Mouse (Mus musculus): ENCODE data around the gene Kyat1. TPM values are rescaled to one million over a fixed set of nuclear protein-coding genes. Genes with fewer than 3 reads are reported as not detected.
A peak's percentile ranks its signal among the peaks of the same experiment; 100 is the strongest.

Kyat1 gene
- polyA plus RNA-seq (2015; fragmentation: Nextera tagmentation; extraction: Ambion mirVana) = 18.4 and 19.6 TPM in 2 replicates

DNA sequence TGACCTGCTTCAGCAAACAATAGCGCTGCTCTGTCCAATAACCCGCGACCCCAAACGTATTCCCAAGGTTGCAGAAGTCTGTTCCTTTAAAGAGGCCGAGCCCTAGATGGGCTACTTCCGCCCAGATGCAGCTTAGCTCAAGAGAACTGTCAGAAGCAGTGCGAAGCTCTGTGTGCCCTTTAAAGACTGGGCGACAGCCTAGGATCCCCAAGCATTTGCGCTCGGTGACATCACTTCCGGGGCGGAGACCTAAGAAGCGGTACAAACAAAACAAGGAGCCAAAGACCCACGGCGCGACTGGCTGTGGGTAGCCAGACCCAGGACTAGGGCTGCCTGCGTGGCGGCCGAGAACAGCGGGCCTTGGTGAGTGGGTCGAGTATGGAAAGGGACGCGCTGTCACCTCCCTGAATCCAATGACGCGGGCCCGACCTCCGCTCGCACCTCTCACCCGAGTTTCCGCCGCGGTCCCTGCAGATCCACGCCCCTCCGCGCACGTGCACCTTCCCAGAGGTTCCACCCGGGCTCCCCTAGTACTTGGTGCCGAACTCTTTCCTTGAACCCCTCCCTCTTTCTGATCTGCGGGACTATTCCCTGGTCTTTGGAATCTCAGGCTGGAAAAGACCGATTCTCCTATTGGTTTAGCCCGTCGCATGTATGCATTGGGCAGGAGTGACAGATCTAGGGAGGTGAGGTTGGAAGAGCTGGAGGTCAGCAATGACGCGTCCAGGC is at the start of gene Kyat1:
Gene Kyat1, minus strand, starts transcription at position 219 of the 729 bp plus-strand sequence.
- peak within 1 kb of the TSS; percentile 84 for H3K4me3 ChIP-seq (replicated peaks)
- H3K36me3 ChIP-seq = no peaks in the 10 kb centered on the region
- peaks cover 11% of the 10 kb centered on the region; the same call in 1 of the 2 replicates for H3K4me1 ChIP-seq (replicated peaks)
- H3K27ac ChIP-seq = peak within 1 kb of the TSS; percentile 88
- WGBS = under 1% methylated on average over 44 of the region's 44 CpGs
- H3K9me3 ChIP-seq = no peaks in the 10 kb centered on the region
- H3K9ac ChIP-seq = peak within 1 kb of the TSS; percentile 69
- no peaks in the 10 kb centered on the region for H3K27me3 ChIP-seq (replicated peaks)
- H3K4me2 ChIP-seq (replicated peaks) = peak within 1 kb of the TSS; percentile 83
- ATAC-seq = peak; percentile 95

DNA sequence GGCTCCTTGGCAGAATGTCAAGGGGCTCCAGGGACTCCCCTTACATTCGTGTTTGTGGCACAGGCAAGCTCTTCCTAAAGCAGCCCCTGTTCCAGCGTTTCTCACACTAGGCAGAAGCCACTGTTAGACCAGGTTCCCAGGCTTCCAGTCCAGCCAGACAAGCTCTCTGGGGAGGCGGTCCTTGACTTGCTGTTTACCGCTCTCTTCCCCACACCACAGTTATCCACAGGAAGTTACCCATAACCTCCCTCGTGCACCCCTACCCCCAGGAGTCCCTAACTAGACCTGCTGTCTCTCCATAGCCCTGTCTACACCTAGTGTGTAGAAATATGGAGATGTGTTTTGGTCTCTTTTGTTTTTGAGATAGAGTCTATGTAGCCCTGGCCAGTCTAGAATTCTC is 48.2 kb upstream of the Kyat1 start:
- Histone ChIP-seq H3K4me2 (replicated peaks) (no peak overlapping the region), H3K9ac (no peak overlapping the region), H3K9me3 (no peaks in the 10 kb centered on the region), H3K4me3 (replicated peaks) (no peak overlapping the region), H3K36me3 (peaks cover 31% of the 10 kb centered on the region), H3K27ac (no peak overlapping the region), H3K27me3 (replicated peaks) (no peaks in the 10 kb centered on the region), H3K4me1 (replicated peaks) (peaks cover 16% of the 10 kb centered on the region)
- WGBS = 79% methylated on average over 5 of the region's 5 CpGs
- no peak for ATAC-seq

- Histone ChIP-seq H3K9me3 (no peaks in the 10 kb centered on the region), H3K36me3 (peaks cover 36% of the 10 kb centered on the region), H3K27ac (peak overlapping the region; percentile 83; the same call in 1 of the 2 replicates), H3K9ac (no peak overlapping the region), H3K4me1 (replicated peaks) (peaks cover 16% of the 10 kb centered on the region), H3K4me3 (replicated peaks) (no peak overlapping the region), H3K4me2 (replicated peaks) (no peak overlapping the region; the same call in 1 of the 2 replicates), H3K27me3 (replicated peaks) (no peaks in the 10 kb centered on the region)
- 65% methylated on average over 3 of the region's 3 CpGs for WGBS
- ATAC-seq = no peak
Measured at GRCm38 (mm10) chr2:30252521-30252920, 46.9 kb upstream of the Kyat1 start.

DNA sequence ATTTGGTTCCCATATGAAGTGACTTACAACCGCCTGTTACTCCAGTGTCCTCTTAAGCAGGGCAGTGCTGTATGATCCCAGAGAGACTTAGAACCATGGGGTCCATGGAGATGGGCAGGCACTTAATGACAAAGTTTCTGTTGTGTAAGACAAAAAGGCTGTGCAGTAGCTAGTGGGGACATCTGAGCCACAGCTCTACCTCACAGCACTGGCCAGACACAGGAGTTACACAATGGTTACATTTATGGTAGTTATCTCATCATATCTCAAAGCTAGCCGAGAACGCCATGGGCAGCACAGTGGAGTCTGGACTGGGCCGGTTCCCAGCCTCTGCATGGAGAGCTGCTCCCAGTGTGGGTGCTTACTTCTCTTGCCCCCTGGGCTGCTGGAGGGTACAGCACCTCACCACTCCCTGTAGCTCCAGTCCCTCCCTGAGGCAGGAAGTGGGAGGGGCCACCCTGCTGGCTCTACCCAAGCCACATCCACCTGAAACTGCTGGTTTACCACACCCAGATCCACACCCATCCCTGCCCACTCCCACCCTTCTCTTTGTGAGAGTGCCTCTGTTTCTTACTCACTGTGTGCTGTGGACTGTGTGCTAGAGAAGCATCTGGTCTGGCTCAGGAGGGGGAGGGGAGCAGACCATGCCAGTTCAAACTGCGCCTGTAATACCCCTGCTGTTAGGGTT is 45.9 kb upstream of the Kyat1 start:
- Histone ChIP-seq H3K4me3 (replicated peaks) (no peak overlapping the region), H3K9me3 (no peaks in the 10 kb centered on the region), H3K36me3 (peaks cover 29% of the 10 kb centered on the region), H3K27ac (peak overlapping the region; percentile 83), H3K27me3 (replicated peaks) (no peaks in the 10 kb centered on the region), H3K4me2 (replicated peaks) (peak overlapping the region; percentile 34; the same call in 1 of the 2 replicates), H3K9ac (0 out of 2 replicates have a peak overlapping the region, but pooled peaks have one; percentile 2), H3K4me1 (replicated peaks) (peaks cover 16% of the 10 kb centered on the region)
- WGBS = 59% methylated on average over 5 of the region's 5 CpGs
- peak; percentile 95 for ATAC-seq

- Histone ChIP-seq H3K9me3 (no peaks in the 10 kb centered on the region), H3K9ac (no peak overlapping the region), H3K27ac (no peak overlapping the region), H3K4me1 (replicated peaks) (peaks cover 16% of the 10 kb centered on the region), H3K4me2 (replicated peaks) (no peak overlapping the region), H3K36me3 (peaks cover 18% of the 10 kb centered on the region; the same call in 1 of the 2 replicates), H3K27me3 (replicated peaks) (no peaks in the 10 kb centered on the region), H3K4me3 (replicated peaks) (no peak overlapping the region)
- ATAC-seq = no peak
- 86% methylated on average over 10 of the region's 10 CpGs for WGBS
Measured at GRCm38 (mm10) chr2:30250166-30251128, 44.8 kb upstream of the Kyat1 start.

DNA sequence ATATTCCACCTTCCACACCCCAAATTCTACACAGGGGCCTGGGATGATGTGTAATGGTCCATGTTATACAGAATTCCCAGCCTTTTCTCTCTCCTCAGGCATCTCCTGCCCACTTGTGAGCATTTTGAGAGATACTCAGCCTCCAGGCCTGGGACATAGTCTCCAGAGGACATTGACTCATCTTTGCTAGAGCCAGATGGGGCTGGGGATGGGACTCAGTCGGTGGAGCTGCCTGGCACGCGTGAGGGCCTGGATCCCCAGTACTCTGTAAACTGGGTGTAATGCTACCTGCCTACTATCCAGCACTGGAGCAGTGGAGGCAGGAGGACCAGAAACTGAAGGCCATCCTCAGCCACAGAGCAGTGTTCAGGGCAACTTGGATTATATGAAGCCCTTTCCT is 43.5 kb upstream of the Kyat1 start:
- H3K9ac ChIP-seq = no peak overlapping the region
- H3K4me3 ChIP-seq (replicated peaks) = no peak overlapping the region
- no peaks in the 10 kb centered on the region for H3K9me3 ChIP-seq
- 89% methylated on average over 3 of the region's 3 CpGs for WGBS
- peaks cover 20% of the 10 kb centered on the region for H3K4me1 ChIP-seq (replicated peaks)
- H3K36me3 ChIP-seq = peaks cover 11% of the 10 kb centered on the region; the same call in 1 of the 2 replicates
- H3K27me3 ChIP-seq (replicated peaks) = no peaks in the 10 kb centered on the region
- ATAC-seq = no peak
- no peak overlapping the region for H3K27ac ChIP-seq
- no peak overlapping the region for H3K4me2 ChIP-seq (replicated peaks)

DNA sequence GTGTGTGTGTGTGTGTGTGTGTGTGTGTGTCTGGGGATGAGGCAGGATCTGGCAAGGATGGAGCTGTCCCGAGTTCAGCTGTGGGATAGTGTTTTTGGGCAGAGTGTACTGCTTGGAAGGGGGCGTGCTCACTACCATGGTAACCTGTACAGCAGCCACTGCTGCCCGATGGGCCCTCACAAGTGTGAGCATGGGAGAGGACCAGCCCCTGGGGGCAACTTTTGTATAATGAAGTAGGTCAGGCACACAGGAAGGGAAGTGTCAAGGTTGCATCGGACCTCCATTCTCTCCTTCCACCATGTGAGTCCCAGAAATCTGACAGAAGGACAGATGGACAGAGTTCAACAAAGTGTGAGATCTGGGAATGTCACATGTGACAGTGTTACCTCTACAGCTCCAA is 42.0 kb upstream of the Kyat1 start:
- 71% methylated on average over 4 of the region's 4 CpGs for WGBS
- ATAC-seq = no peak
- no peaks in the 10 kb centered on the region for H3K27me3 ChIP-seq (replicated peaks)
- no peak overlapping the region for H3K4me3 ChIP-seq (replicated peaks)
- no peaks in the 10 kb centered on the region for H3K9me3 ChIP-seq
- H3K4me2 ChIP-seq (replicated peaks) = no peak overlapping the region
- H3K27ac ChIP-seq = no peak overlapping the region
- H3K4me1 ChIP-seq (replicated peaks) = peaks cover 18% of the 10 kb centered on the region
- H3K36me3 ChIP-seq = peaks cover 11% of the 10 kb centered on the region; the same call in 1 of the 2 replicates
- no peak overlapping the region for H3K9ac ChIP-seq

DNA sequence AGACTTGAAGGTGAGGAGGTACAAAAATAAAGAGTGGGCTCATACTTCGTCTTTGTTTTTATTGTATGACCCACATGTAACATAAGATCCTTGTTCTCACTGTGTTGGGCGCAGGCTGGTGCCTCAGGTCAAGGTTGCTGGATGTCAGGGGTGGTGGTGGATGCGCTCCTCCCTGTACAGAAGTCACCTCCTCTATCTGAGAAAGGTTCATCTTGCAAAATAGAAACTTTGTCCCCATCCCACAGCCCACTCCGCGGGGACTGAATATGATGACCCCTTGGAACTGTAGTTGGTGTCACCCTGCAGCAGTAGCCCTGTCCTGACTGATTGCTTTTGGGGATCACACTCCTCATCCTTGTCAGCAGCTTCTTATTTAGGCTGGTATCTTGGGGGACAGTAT is 41.4 kb upstream of the Kyat1 start:
- H3K4me2 ChIP-seq (replicated peaks) = no peak overlapping the region
- H3K36me3 ChIP-seq = peaks cover 12% of the 10 kb centered on the region; the same call in 1 of the 2 replicates
- no peak overlapping the region for H3K27ac ChIP-seq
- ATAC-seq = no peak
- WGBS = 89% methylated on average over 5 of the region's 5 CpGs
- no peak overlapping the region for H3K9ac ChIP-seq
- H3K4me3 ChIP-seq (replicated peaks) = no peak overlapping the region
- H3K9me3 ChIP-seq = no peaks in the 10 kb centered on the region
- H3K4me1 ChIP-seq (replicated peaks) = peaks cover 16% of the 10 kb centered on the region
- no peaks in the 10 kb centered on the region for H3K27me3 ChIP-seq (replicated peaks)

DNA sequence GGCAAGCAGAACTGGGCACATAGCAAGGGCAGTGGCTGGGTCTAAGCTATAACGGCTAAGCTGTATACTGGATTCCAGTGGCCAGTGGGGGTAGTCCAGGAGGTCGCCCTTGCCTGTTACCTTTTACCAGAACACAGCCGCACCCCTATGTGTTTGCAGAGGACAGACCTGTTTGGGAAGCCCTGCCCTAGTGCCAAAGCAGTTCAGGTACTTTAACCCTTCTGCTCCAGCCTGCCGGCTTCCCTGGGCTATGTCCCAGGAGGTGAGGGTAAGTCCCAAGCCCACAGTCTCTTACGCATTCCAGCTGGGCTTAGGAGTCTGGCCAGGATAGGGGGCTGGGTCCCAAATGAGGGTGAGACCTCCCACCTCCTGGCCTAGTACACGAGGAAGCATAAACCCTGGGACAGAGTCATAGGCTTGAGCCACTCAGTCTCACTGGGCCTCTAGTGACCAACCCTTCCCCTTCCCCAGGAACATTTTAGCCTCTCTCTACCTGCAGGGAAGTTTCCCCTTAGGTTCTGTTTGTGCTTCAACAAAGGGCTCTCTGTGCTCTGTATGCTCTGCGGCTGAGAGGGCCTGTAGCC is 39.0 kb upstream of the Kyat1 start:
- WGBS = 44% methylated on average over 7 of the region's 7 CpGs
- H3K36me3 ChIP-seq = peaks cover 22% of the 10 kb centered on the region

DNA sequence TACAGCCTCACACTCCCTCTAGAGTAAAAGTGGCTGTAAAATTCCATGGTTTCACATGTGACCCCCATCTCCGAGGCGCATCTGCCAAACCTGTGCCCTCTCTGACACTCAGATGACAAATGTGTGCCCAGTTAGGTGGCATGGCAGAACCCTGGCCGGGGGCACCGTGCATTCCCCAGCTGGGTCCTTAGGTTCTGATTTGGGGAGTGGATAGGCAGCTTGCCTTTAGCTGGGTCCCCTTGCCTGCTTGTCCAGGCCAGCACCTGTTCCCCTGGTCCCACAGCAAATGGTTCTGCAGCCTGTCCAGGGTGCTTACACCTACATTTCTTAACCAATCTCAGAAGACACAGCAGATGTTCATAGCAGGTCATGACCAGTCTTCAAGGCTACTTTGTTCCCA is 37.7 kb upstream of the Kyat1 start:
- no peak for ATAC-seq
- peaks cover 16% of the 10 kb centered on the region for H3K36me3 ChIP-seq
- no peak overlapping the region for H3K4me3 ChIP-seq (replicated peaks)
- H3K9me3 ChIP-seq = no peaks in the 10 kb centered on the region
- no peak overlapping the region for H3K27ac ChIP-seq
- no peak overlapping the region for H3K4me2 ChIP-seq (replicated peaks)
- H3K4me1 ChIP-seq (replicated peaks) = peaks cover 23% of the 10 kb centered on the region
- 85% methylated on average over 4 of the region's 4 CpGs for WGBS
- no peak overlapping the region for H3K9ac ChIP-seq
- no peaks in the 10 kb centered on the region for H3K27me3 ChIP-seq (replicated peaks)

More for the DNA sequence above, 39.0 kb upstream of the Kyat1 start:
- H3K9me3 ChIP-seq = no peaks in the 10 kb centered on the region
- no peak overlapping the region for H3K4me3 ChIP-seq (replicated peaks)
- H3K4me1 ChIP-seq (replicated peaks) = peaks cover 10% of the 10 kb centered on the region; the same call in 1 of the 2 replicates
- no peaks in the 10 kb centered on the region for H3K27me3 ChIP-seq (replicated peaks)
- no peak overlapping the region for H3K9ac ChIP-seq
- 0 out of 2 replicates have a peak overlapping the region, but pooled peaks have one; percentile 9 for H3K4me2 ChIP-seq (replicated peaks)
- H3K27ac ChIP-seq = no peak overlapping the region
- peak; percentile 28; the same call in 1 of the 2 replicates for ATAC-seq

- Histone ChIP-seq H3K27ac (peak overlapping the region; percentile 6; the same call in 1 of the 2 replicates), H3K4me1 (replicated peaks) (peaks cover 26% of the 10 kb centered on the region)
- ATAC-seq = no peak
Measured at GRCm38 (mm10) chr2:30242509-30242908, 36.9 kb upstream of the Kyat1 start.

More at GRCm38 (mm10) chr2:30242509-30242908, 36.9 kb upstream of the Kyat1 start:
- H3K27me3 ChIP-seq (replicated peaks) = no peaks in the 10 kb centered on the region
- H3K9me3 ChIP-seq = no peaks in the 10 kb centered on the region
- WGBS = 49% methylated on average over 4 of the region's 4 CpGs
- peaks cover 12% of the 10 kb centered on the region for H3K36me3 ChIP-seq
- no peak overlapping the region for H3K4me2 ChIP-seq (replicated peaks)
- no peak overlapping the region for H3K9ac ChIP-seq
- H3K4me3 ChIP-seq (replicated peaks) = no peak overlapping the region
